Mouse (Mus musculus) induced T-regulatory cell, adult 2 months (primary cell): ENCODE results near the gene Trabd2b.

Experiments used
- DNase-seq: peaks from one replicate; pipeline ENCODE4 v3.0.0-alpha.2; 2012; ENCODE audit warnings: low read depth

The Trabd2b gene

GRCm38 (mm10) chr4:114648532-114649074 is 242.1 kb downstream of the Trabd2b start:
- no peak for DNase-seq

- no peak for DNase-seq
Observed at GRCm38 (mm10) chr4:114650551-114650950, 244.0 kb downstream of the Trabd2b start.

GRCm38 (mm10) chr4:114651007-114651406 is 244.5 kb downstream of the Trabd2b start:
- DNase-seq: no peak

GRCm38 (mm10) chr4:114651606-114652005 is 245.1 kb downstream of the Trabd2b start:
- no peak for DNase-seq

GRCm38 (mm10) chr4:114652400-114652799 is 245.9 kb downstream of the Trabd2b start:
- DNase-seq: peak; percentile 71

GRCm38 (mm10) chr4:114657933-114658332 is 251.4 kb downstream of the Trabd2b start:
- DNase-seq: no peak

- no peak for DNase-seq
Observed at GRCm38 (mm10) chr4:114659876-114660275, 253.4 kb downstream of the Trabd2b start.

- no peak for DNase-seq
Observed at GRCm38 (mm10) chr4:114664063-114665036, 257.8 kb downstream of the Trabd2b start.
